Mouse (Mus musculus) kidney, postnatal 10 days (tissue): ENCODE measurements at regions not wholly inside any gene's neighbourhood (a gene's known extent, or its start where the extent isn't known, plus 50 kb on each side); places are given as distances from the start of the nearest gene placed in this dataset.

Experiments used
- DNase-seq: peaks from one replicate; pipeline ENCODE4 v3.0.0; 2021; ENCODE audit warnings: mixed read lengths

DNA sequence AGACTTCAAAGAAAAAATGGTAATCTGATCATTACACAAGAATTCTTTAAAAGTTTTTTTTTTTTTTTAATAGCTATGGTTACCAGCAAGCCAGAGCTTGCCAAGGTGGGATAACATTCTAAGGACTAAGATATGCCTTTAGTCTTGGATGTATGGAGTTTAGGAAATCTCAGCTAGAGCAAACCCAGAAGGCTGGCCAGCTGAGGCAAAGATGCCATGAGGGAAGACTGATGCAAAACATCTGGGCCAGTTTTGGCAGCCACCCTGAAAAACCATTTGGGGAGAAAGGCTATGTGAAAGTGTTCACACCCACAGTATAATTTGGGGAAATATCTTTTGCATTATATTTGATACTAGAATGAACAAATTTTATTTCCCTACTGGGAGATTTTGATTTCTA, 57.9 kb upstream of the Adgrg2 start:
- DNase-seq: peak; percentile 15

DNA sequence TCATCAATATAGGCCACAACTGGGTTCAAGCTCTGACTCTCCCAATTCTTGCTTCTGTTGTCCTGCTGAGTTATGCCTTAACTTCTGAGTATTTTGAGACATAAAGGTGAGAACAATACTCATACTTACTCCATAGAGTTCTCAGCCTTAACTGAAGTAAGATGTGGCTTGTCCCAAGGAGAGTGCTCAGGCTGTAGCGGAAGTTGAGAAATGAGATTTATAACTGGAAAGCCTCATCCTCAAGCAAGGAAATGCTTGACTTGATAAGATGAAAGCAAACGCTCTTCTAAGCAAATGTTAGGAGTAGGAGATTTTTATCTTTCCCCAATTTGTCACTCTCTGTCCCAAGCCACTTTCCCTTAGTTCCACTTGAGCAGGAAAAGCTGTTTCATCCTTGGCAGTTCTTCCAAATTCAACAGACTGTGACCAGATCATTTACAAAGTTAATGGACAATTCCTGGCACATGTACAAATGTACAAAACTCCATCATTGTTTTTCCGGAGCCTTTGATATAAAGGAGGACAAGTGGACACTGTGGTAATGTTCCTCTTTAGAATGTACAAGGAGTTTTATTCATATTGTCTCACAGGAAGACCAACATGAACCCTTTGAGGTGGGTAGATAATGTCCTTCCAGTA, 52.0 kb upstream of the Adgrg2 start:
- DNase-seq: no peak
